Mouse (Mus musculus): ENCODE measurements at regions not wholly inside any gene's neighbourhood (a gene's known extent, or its start where the extent isn't known, plus 50 kb on each side); places are given as distances from the start of the nearest gene placed in this dataset.
A peak's percentile ranks its signal among the peaks of the same experiment; 100 is the strongest.

- 70% methylated on average over 5 of the region's 5 CpGs for WGBS
- no peak for ATAC-seq (ENCODE audit: extremely low read depth, insufficient number of reproducible peaks, low FRiP score, low TSS enrichment)
- Histone ChIP-seq H3K9me3 (no peaks in the 10 kb centered on the region), H3K4me3 (no peak overlapping the region), H3K4me1 (0 out of 2 replicates have a peak, but pooled peaks cover 4% of the 10 kb centered on the region), H3K4me2 (no peak overlapping the region), H3K27me3 (replicated peaks) (no peaks in the 10 kb centered on the region), H3K27ac (replicated peaks) (no peak overlapping the region), H3K9ac (no peak overlapping the region), H3K36me3 (no peaks in the 10 kb centered on the region)
Measured at GRCm38 (mm10) chr7:82921722-82922121, 54.6 kb downstream of the Mex3b start.

GRCm38 (mm10) chr7:82923220-82924071 is 56.3 kb downstream of the Mex3b start:
- Histone ChIP-seq H3K4me2 (no peak overlapping the region), H3K9me3 (no peaks in the 10 kb centered on the region), H3K9ac (no peak overlapping the region), H3K4me3 (no peak overlapping the region), H3K36me3 (no peaks in the 10 kb centered on the region), H3K4me1 (0 out of 2 replicates have a peak, but pooled peaks cover 4% of the 10 kb centered on the region), H3K27me3 (replicated peaks) (no peaks in the 10 kb centered on the region), H3K27ac (replicated peaks) (no peak overlapping the region)
- ATAC-seq (ENCODE audit: extremely low read depth, insufficient number of reproducible peaks, low FRiP score, low TSS enrichment): no peak
- 67% methylated on average over 11 of the region's 11 CpGs for WGBS

GRCm38 (mm10) chr7:82924092-82924491 is 57.0 kb downstream of the Mex3b start:
- H3K4me1 ChIP-seq: 0 out of 2 replicates have a peak, but pooled peaks cover 4% of the 10 kb centered on the region
- H3K9ac ChIP-seq: no peak overlapping the region
- H3K4me2 ChIP-seq: no peak overlapping the region
- no peak for ATAC-seq (ENCODE audit: extremely low read depth, insufficient number of reproducible peaks, low FRiP score, low TSS enrichment)
- no peaks in the 10 kb centered on the region for H3K27me3 ChIP-seq (replicated peaks)
- no peaks in the 10 kb centered on the region for H3K36me3 ChIP-seq
- H3K4me3 ChIP-seq: no peak overlapping the region
- no peaks in the 10 kb centered on the region for H3K9me3 ChIP-seq
- H3K27ac ChIP-seq (replicated peaks): no peak overlapping the region
- WGBS: 66% methylated on average over 3 of the region's 3 CpGs

- Histone ChIP-seq H3K27ac (replicated peaks) (no peak overlapping the region), H3K36me3 (no peaks in the 10 kb centered on the region), H3K4me2 (no peak overlapping the region), H3K4me3 (no peak overlapping the region), H3K27me3 (replicated peaks) (no peaks in the 10 kb centered on the region), H3K9me3 (0 out of 2 replicates have a peak, but pooled peaks cover 4% of the 10 kb centered on the region), H3K4me1 (no peaks in the 10 kb centered on the region; the same call in 1 of the 2 replicates), H3K9ac (no peak overlapping the region)
- 49% methylated on average over 3 of the region's 3 CpGs for WGBS
- ATAC-seq (ENCODE audit: extremely low read depth, insufficient number of reproducible peaks, low FRiP score, low TSS enrichment): no peak
Measured at GRCm38 (mm10) chr7:82938311-82938710, 71.2 kb downstream of the Mex3b start.

GRCm38 (mm10) chr7:82939536-82939935 is 72.4 kb downstream of the Mex3b start:
- Histone ChIP-seq H3K4me1 (peaks cover 8% of the 10 kb centered on the region), H3K4me2 (no peak overlapping the region), H3K9ac (no peak overlapping the region), H3K4me3 (no peak overlapping the region), H3K27ac (replicated peaks) (no peak overlapping the region), H3K27me3 (replicated peaks) (no peaks in the 10 kb centered on the region), H3K36me3 (no peaks in the 10 kb centered on the region), H3K9me3 (0 out of 2 replicates have a peak, but pooled peaks cover 4% of the 10 kb centered on the region)
- ATAC-seq (ENCODE audit: extremely low read depth, insufficient number of reproducible peaks, low FRiP score, low TSS enrichment): no peak
- 85% methylated on average over 11 of the region's 11 CpGs for WGBS

GRCm38 (mm10) chr7:82943376-82943775 is 76.2 kb downstream of the Mex3b start:
- H3K4me2 ChIP-seq: no peak overlapping the region
- no peak overlapping the region for H3K27ac ChIP-seq (replicated peaks)
- no peaks in the 10 kb centered on the region for H3K36me3 ChIP-seq
- WGBS: 66% methylated on average over 9 of the region's 9 CpGs
- no peak overlapping the region for H3K9ac ChIP-seq
- no peak overlapping the region for H3K4me3 ChIP-seq
- no peak for ATAC-seq (ENCODE audit: extremely low read depth, insufficient number of reproducible peaks, low FRiP score, low TSS enrichment)
- no peaks in the 10 kb centered on the region for H3K27me3 ChIP-seq (replicated peaks)
- peaks cover 8% of the 10 kb centered on the region for H3K4me1 ChIP-seq
- H3K9me3 ChIP-seq: 0 out of 2 replicates have a peak, but pooled peaks cover 4% of the 10 kb centered on the region

- Histone ChIP-seq H3K4me1 (peaks cover 8% of the 10 kb centered on the region), H3K4me2 (no peak overlapping the region), H3K27ac (replicated peaks) (no peak overlapping the region), H3K27me3 (replicated peaks) (no peaks in the 10 kb centered on the region), H3K9ac (no peak overlapping the region), H3K4me3 (no peak overlapping the region), H3K36me3 (no peaks in the 10 kb centered on the region), H3K9me3 (0 out of 2 replicates have a peak, but pooled peaks cover 4% of the 10 kb centered on the region)
- WGBS: 59% methylated on average over 1 of the region's 1 CpGs
- ATAC-seq (ENCODE audit: extremely low read depth, insufficient number of reproducible peaks, low FRiP score, low TSS enrichment): no peak
Measured at GRCm38 (mm10) chr7:82943797-82944196, 76.7 kb downstream of the Mex3b start.

- no peak overlapping the region for H3K27ac ChIP-seq (replicated peaks)
- no peak overlapping the region for H3K9ac ChIP-seq
- no peak overlapping the region for H3K4me3 ChIP-seq
- no peaks in the 10 kb centered on the region for H3K27me3 ChIP-seq (replicated peaks)
- H3K36me3 ChIP-seq: no peaks in the 10 kb centered on the region
- WGBS: 73% methylated on average over 6 of the region's 6 CpGs
- no peaks in the 10 kb centered on the region for H3K9me3 ChIP-seq
- no peak for ATAC-seq (ENCODE audit: extremely low read depth, insufficient number of reproducible peaks, low FRiP score, low TSS enrichment)
- no peaks in the 10 kb centered on the region for H3K4me1 ChIP-seq
- no peak overlapping the region for H3K4me2 ChIP-seq
Measured at GRCm38 (mm10) chr7:82949372-82949771, 82.2 kb downstream of the Mex3b start.

- Histone ChIP-seq H3K27ac (replicated peaks) (no peak overlapping the region), H3K4me3 (peak overlapping the region; percentile 23)
Measured at GRCm38 (mm10) chr7:82957208-82957977, 90.3 kb downstream of the Mex3b start.

GRCm38 (mm10) chr7:82970599-82970998 is 103.5 kb downstream of the Mex3b start:
- no peak overlapping the region for H3K4me2 ChIP-seq
- ATAC-seq (ENCODE audit: extremely low read depth, insufficient number of reproducible peaks, low FRiP score, low TSS enrichment): no peak
- H3K27me3 ChIP-seq (replicated peaks): no peaks in the 10 kb centered on the region
- H3K9ac ChIP-seq: no peak overlapping the region
- peaks cover 6% of the 10 kb centered on the region; the same call in 1 of the 2 replicates for H3K9me3 ChIP-seq
- WGBS: 84% methylated on average over 1 of the region's 1 CpGs
- peaks cover 19% of the 10 kb centered on the region for H3K4me1 ChIP-seq
- H3K4me3 ChIP-seq: no peak overlapping the region
- H3K27ac ChIP-seq (replicated peaks): no peak overlapping the region
- H3K36me3 ChIP-seq: no peaks in the 10 kb centered on the region

More at GRCm38 (mm10) chr7:82957208-82957977, 90.3 kb downstream of the Mex3b start:
- peak overlapping the region; percentile 57 for H3K4me2 ChIP-seq
- H3K9me3 ChIP-seq: peaks cover 10% of the 10 kb centered on the region
- no peak for ATAC-seq (ENCODE audit: extremely low read depth, insufficient number of reproducible peaks, low FRiP score, low TSS enrichment)
- no peaks in the 10 kb centered on the region for H3K36me3 ChIP-seq
- peak overlapping the region; percentile 24; the same call in 1 of the 2 replicates for H3K9ac ChIP-seq
- no peaks in the 10 kb centered on the region for H3K27me3 ChIP-seq (replicated peaks)
- H3K4me1 ChIP-seq: peaks cover 3% of the 10 kb centered on the region; the same call in 1 of the 2 replicates
- WGBS: 37% methylated on average over 19 of the region's 20 CpGs

- WGBS: 83% methylated on average over 5 of the region's 5 CpGs
- Histone ChIP-seq H3K27ac (replicated peaks) (no peak overlapping the region), H3K27me3 (replicated peaks) (no peaks in the 10 kb centered on the region), H3K4me2 (no peak overlapping the region), H3K9me3 (peaks cover 6% of the 10 kb centered on the region; the same call in 1 of the 2 replicates), H3K4me1 (peaks cover 19% of the 10 kb centered on the region), H3K36me3 (no peaks in the 10 kb centered on the region), H3K9ac (no peak overlapping the region), H3K4me3 (no peak overlapping the region)
- ATAC-seq (ENCODE audit: extremely low read depth, insufficient number of reproducible peaks, low FRiP score, low TSS enrichment): no peak
Measured at GRCm38 (mm10) chr7:82971244-82971643, 104.1 kb downstream of the Mex3b start.

Measured in heart, embryonic 13.5 days (tissue).